Mouse (Mus musculus) testis, adult 2 months (tissue): ENCODE measurements around the gene 6430628N08Rik.

ENCODE experiments used
- CTCF ChIP-seq: fragments of 200-500 bp; IDR thresholded peaks from 2 replicates; pipeline ENCODE4 v1.5.1; 2012; ENCODE audit warnings: low read depth, mild to moderate bottlenecking, inconsistent platforms, low read length, moderate library complexity; ENCODE audit not compliant: control insufficient read depth, insufficient read depth, insufficient replicate concordance
- POLR2A ChIP-seq: fragments of 200-500 bp; IDR thresholded peaks from 2 replicates; pipeline ENCODE4 v1.6.1; 2012; ENCODE audit warnings: low read depth, mild to moderate bottlenecking, inconsistent platforms, low read length, moderate library complexity; ENCODE audit not compliant: control insufficient read depth

DNA sequence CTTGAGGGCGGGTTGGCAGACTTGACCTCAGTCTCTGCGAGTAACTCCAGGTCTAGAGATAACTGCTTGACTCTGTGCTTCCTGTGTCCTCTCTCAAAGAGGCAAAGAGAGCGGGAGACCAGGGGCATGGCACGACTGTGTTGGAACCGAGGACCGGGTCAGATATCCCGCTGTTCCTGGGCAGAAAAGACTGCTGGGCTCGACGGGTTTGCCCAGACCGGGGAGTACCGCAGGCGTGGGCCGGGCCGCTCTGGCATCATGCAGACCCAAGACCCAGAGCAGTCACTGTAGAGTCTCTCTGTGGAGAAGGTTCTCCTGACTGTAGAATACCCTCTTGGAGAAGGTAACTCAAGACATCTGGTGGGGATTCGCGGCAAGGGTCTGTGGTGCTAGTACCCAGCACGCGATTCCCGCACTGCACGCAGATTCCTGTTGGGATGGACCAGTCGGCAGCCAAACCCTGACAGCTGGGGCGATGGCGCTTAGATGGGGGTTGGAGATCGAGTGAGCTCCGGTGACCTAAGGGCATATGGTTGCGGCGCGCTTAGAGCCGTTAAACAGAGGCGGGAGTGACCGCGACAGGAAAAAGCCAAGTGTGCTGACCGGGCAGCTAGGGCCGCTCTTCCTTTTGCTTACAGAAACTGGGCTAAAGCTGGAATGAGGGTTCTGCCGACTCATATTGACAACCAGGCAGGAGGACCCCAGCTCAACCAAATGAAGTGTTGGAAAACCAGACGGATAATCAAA lies 45.5 kb downstream of the 6430628N08Rik start:
- TF ChIP-seq CTCF: no peak
- no peak for TF ChIP-seq POLR2A
